Mouse (Mus musculus): ENCODE measurements at regions not wholly inside any gene's neighbourhood (a gene's known extent, or its start where the extent isn't known, plus 50 kb on each side); places are given as distances from the start of the nearest gene placed in this dataset.

- TF ChIP-seq POLR2A (IDR thresholded peaks at IDR 0.05; ENCODE audit: low read depth, low read length) (no peak), CTCF (conservative IDR thresholded peaks at IDR 0.05; ENCODE audit: insufficient read depth, insufficient read length, low read depth, low read length) (no peak)
Observed at GRCm38 (mm10) chr16:29850616-29851015, 213.6 kb upstream of the Hes1 start.

Measured in kidney, adult 2 months (tissue).